Mouse (Mus musculus) cerebellum, postnatal 25 days (tissue): ENCODE data around the gene Klra1.
"Not testable (repeated sequence)": the region's sequence is repeated elsewhere in the genome, so short reads cannot be mapped to it uniquely, and the experiment has no call there.

Experiments used
- DNase-seq, 2 experiments: peaks; one replicate each; pipeline ENCODE4 v3.0.0; 2021; ENCODE audit warnings: mixed read lengths in 2 of 2

Gene Klra1

GRCm38 (mm10) chr6:130386750-130387149 lies at the start of gene Klra1:
Klra1 (minus strand) TSS chr6:130386874.
- DNase-seq = no peak

GRCm38 (mm10) chr6:130429511-130429910 lies 42.8 kb upstream of the Klra1 start:
- no peak for DNase-seq

DNA sequence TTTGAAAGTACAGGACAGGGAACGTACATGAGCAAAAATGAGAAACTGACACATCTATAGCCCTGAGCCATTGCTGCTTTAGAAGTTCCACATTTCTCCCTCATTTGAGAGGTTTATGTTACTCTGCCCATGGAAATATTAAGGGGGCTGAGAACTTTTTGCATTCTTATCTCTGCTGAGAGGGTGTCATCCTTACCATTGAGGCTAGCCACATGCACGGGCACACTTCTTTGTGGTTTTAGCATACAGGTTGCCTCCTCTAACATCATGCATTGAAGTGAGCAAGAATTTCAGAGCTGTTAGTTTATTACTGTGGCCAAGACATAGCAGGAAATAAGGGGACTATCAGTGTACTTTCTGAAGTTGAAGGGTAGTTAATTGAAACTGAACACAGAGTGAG lies 32.5 kb upstream of the Klra1 start:
- DNase-seq = no peak

- no peak for DNase-seq
Observed at GRCm38 (mm10) chr6:130404882-130405281, 18.2 kb upstream of the Klra1 start.

GRCm38 (mm10) chr6:130385803-130386202 lies 871 bp downstream of the Klra1 start:
- DNase-seq = no peak

GRCm38 (mm10) chr6:130382375-130382774 lies 4.3 kb downstream of the Klra1 start:
- no peak for DNase-seq

GRCm38 (mm10) chr6:130345381-130345780 lies 41.3 kb downstream of the Klra1 start:
- DNase-seq = not testable (repeated sequence)

- not testable (repeated sequence) for DNase-seq
Observed at GRCm38 (mm10) chr6:130341973-130342372, 44.7 kb downstream of the Klra1 start.

- DNase-seq = no peak
Observed at GRCm38 (mm10) chr6:130337411-130337810, 49.3 kb downstream of the Klra1 start, which contains the start of gene Klra3. Klra3 (minus strand) TSS chr6:130337574.
